Mouse (Mus musculus) gonadal fat pad, adult 2 months (tissue): ENCODE results near the gene Mat2b. TPM values are rescaled to one million over a fixed set of nuclear protein-coding genes. Genes with fewer than 3 reads are reported as not detected.
"Not testable (repeated sequence)": the region's sequence is repeated elsewhere in the genome, so short reads cannot be mapped to it uniquely, and the experiment has no call there.

ENCODE experiments used
- DNase-seq: peaks from one replicate; pipeline ENCODE4 v3.0.0-alpha.2; 2012; ENCODE audit warnings: low read depth
- polyA plus RNA-seq: library from polyadenylated mRNA; depleted of rRNA; stranded (reverse); fragments of >200 nt; gene quantifications from 2 replicates; pipeline ENCODE4 v1.2.3, GENCODE M21; 2012; rRNA removed

Gene Mat2b
- 45.9 and 49.4 TPM in 2 replicates for polyA plus RNA-seq

DNA sequence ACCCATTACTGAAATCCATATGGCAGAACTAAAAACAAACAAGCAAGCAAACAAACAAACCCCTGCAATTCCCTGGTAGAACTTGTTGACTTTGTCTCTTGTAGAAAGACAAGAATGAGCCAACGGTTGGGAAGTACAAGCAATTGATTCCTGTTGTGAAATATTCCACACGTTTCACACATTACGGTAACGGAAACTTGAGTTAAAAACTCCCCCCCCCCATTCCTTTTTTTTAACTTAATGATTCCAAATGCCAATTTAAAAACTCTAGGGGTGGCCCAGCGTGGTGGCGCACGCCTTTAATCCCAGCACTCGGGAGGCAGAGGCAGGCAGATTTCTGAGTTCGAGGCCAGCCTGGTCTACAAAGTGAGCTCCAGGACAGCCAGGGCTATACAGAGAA lies at the start of gene Mat2b:
Mat2b (minus strand) TSS at position 101 of the 400 bp plus-strand sequence.
- DNase-seq = no peak

DNA sequence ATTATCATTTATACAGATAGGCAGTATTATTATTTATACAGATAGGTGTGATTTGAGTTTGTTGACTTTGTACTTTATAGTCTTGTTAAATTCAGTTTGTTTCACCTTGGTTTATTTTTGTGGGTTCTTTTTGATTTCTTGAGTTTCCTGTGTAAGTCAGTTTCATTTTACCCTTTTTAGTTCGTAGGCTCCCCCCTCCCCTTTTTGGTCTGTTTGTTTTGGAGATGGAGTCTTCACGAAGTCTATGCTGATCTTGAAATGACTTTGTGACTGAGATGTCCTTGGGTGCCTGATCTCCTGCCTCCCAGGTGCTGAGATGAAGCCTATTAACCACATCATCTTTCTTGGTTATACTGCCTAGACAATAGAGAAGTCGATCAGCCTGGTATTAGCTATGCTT lies 49.3 kb upstream of the Mat2b start:
- no peak for DNase-seq

DNA sequence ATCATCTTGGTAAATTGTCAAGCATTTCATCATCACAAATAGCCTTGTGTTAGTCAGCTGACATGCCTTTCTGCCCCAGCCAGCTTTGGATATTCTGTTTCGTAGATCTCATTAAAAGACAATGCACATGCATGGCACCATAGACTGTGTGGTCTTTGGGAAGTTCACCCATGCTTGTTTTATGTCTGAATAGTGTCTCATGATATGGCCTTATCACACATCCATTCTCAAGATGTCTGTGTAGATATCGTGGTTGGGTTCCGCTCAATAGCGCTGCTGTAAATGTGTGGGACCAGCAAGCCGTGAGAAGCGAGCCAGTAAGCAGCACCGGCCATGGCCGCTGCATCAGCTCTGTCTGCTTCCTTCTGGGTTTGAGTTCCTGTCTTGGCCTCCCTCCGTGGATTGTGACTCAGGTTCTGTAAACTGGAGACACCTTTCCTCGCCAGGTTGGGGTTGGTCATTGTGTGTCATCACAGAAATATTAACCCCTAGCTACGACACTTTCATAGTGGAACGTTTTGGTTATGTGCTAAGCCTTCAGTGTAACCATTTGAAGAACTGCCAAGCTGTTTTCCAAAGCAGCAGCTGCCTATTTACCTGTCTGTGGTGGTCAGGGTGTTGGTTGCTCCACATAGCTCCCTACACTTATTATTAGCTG lies 46.7 kb upstream of the Mat2b start:
- no peak for DNase-seq

- no peak for DNase-seq
Observed at GRCm38 (mm10) chr11:40737369-40737768, 42.4 kb upstream of the Mat2b start.

- no peak for DNase-seq
Observed at GRCm38 (mm10) chr11:40734251-40734752, 39.3 kb upstream of the Mat2b start.

GRCm38 (mm10) chr11:40733339-40734174 lies 38.6 kb upstream of the Mat2b start, which contains the start of the genes Hmmr and Nudcd2:
Hmmr (minus strand) TSS chr11:40733422.
Nudcd2 (plus strand) TSS chr11:40733667.
- DNase-seq = peak; percentile 92

DNA sequence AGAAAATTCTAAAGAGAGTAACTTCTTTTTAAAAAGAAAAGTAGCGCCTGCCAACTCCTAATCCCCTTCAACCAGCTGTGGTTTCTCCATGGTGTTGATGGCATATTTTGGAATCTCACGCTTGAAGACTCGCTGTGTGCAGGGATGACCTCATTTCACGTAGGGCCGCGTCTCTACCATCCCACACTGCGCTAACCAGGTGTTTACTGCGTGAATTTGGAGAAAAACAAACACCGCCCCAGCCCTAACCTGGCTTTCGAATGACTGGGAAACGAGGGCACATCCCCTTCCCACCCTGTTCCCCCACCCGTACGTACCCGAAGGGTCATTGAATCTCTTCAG lies 38.0 kb upstream of the Mat2b start:
- DNase-seq = no peak

DNA sequence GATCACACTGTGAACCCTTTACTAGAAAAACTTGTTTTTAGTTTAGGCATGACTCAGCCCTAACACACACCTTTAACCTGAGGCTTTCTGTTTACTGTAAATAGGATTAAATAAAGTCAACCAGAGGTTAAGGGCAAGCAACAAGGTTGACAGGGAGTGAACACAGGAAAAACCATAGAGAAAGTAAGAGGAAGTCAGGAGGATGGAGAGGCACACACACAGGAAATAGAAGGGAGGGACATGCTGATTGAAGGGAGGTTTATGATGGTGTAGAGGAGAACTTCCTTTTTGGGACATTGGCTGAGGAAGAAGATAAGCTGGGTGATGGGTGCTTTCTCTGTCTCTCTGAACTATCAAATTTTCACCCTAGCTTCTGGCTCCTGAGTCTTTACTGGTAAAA lies 23.3 kb upstream of the Mat2b start:
- DNase-seq = no peak

DNA sequence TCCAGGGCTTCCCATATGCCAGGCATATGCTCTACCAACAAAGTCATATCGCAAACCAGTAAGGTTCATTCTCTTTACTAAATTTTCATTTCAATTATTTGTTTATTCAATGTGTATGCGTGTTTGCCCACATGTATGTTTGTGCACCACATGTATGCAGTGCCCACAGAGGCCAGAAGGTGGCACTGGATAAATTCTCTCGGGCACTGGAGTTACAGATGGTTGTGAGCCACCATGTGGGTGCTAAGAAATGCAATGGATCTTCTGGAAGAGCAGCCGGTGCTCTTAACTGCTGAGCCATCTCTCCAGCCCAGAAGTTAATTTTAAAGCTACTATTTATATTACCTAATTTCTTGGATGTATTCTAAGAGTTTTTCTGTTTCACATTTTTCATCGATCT lies 20.5 kb upstream of the Mat2b start:
- no peak for DNase-seq

- DNase-seq = no peak
Observed at GRCm38 (mm10) chr11:40713858-40714257, 18.9 kb upstream of the Mat2b start.

DNA sequence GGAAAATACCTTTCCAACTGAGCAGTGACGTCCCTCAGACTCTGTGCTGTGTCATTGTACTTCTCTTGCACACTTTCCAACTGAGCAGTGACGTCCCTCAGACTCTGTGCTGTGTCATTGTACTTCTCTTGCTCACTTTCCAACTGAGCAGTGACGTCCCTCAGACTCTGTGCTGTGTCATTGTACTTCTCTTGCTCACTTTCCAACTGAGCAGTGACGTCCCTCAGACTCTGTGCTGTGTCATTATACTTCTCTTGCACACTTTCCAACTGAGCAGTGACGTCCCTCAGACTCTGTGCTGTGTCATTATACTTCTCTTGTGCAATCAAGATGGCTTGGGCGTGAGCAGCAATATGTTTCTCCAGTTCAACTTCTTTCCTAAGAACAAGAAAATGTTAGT lies 14.9 kb upstream of the Mat2b start:
- not testable (repeated sequence) for DNase-seq

GRCm38 (mm10) chr11:40694311-40695087 lies 504 bp downstream of the Mat2b start:
- no peak for DNase-seq

GRCm38 (mm10) chr11:40693366-40693951 lies 1.5 kb downstream of the Mat2b start:
- DNase-seq = peak; percentile 77

DNA sequence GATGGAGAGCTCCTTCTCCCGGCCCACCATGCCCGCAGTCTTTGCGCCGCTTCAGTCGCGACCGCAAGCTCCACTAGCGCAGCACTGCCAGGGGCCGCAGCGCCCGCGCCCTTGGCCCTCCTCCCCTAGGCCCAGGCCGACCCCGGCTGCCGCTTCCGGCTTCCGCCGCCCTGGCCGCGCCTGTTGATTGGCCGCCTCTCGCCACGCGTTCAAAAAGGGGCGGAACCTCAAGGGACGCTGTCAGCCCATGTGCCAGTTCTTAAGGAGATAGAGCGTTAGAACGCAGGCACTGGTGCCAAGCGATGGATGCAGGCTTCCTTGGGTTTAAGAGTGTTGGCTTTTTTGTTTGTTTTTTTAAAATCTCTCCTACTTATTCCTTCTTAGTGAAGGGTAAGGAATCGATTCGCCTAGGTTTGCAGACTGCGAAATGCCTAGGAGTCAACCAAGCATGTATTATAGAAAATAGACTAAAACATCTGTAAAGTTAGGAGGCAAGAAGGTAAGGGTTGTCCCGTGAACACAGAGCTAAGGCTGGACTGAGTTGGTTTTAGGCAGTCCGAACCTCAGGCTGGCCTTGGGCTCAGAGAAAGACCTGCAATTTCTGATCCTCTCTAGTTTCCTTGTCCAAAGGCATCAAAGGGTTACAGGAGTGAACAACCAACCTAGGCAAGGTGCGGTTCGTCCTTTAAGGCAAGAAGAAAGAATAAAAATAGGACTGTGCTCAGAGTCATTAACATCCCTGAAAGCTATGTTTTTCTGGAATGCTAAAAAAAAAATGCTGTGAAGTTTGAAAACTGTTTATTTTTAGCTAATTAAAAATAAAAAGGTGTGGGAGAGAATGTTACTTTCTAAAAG lies 2.3 kb downstream of the Mat2b start:
- DNase-seq = no peak

GRCm38 (mm10) chr11:40692101-40692509 lies 2.9 kb downstream of the Mat2b start:
- no peak for DNase-seq

- DNase-seq = no peak
Observed at GRCm38 (mm10) chr11:40690444-40691127, 4.4 kb downstream of the Mat2b start.

GRCm38 (mm10) chr11:40683295-40683694 lies 11.7 kb downstream of the Mat2b start:
- DNase-seq = no peak

GRCm38 (mm10) chr11:40682456-40682855 lies 12.5 kb downstream of the Mat2b start:
- DNase-seq = no peak

- DNase-seq = no peak
Observed at GRCm38 (mm10) chr11:40677169-40677568, 17.8 kb downstream of the Mat2b start.
